Mouse (Mus musculus) kidney, postnatal 36 days (tissue): ENCODE data around the gene Ankrd27.
A peak's percentile ranks its signal among the peaks of the same experiment; 100 is the strongest.
"Not testable (repeated sequence)": the region's sequence is repeated elsewhere in the genome, so short reads cannot be mapped to it uniquely, and the experiment has no call there.

Experiments
- DNase-seq, 2 experiments: peaks; one replicate each; pipeline ENCODE4 v3.0.0; 2021 to 2022; ENCODE audit warnings: mixed read lengths in 2 of 2

Ankrd27 gene

DNA sequence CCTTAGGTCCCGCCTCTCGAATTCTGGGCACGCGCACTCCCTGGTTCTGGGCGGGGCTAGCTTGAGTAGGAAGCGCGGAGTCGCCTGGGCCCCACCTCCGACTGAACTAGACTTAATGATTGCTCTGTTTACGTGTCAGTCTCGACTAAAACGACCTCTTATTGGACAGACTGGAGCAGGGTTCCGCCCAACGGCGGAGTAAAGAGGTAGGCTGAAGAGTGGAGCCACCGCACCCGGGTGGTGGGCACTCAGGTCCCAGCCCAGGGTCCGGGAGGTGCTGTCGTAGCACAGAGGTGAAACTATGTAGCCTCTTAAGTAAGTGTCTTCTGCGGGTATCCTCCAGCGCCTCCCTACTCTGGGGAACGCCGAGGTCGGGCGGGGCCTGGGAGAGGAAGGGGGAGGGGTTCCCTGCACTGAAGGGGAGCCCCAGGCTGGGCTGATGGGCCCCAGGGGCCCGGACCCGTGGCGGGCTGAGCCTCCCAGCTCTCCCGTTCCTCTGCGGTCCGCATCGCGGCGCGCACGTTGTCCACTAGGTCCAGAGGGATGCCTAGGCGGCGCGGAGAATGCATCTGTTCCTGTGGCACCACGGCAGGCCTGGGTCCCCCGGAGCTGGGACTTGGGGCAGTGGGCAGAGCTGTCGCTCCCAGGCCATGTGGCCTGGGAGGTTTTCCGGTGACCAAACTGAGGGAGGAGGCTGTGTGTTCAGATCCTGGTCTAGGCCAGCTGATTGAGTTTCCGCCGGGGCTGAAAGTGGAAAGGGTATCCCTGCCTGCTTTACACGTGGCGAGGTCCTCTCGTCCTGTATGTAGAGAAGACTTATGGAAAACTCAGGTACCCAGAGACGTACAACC lies at the start of gene Ankrd27:
Gene Ankrd27 (plus strand): TSS at position 190 of the 851 bp plus-strand sequence.
- DNase-seq, result peak; percentile 97

DNA sequence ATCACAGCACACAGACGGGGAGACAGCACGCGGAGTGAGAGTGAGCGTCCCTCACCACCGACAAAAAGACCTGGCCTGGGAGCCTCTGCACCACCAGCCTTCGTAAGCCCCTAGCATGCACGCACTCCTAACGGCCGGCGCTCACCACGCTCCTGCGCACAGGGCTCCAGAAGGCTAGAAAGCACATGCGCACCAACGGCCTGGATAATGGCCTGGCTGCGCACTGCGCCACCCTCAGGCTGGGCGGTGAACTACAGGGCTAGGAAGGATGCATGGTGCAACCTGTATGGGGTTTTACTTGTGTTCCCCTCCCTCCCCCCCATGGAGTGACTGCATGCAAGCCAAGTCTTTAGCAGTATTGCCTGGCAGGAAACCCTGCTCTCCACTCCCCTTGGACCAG lies 48.5 kb upstream of the Ankrd27 start, which contains the start of gene Tdrd12:
Gene Tdrd12 (minus strand): TSS at position 184 of the 400 bp plus-strand sequence.
- DNase-seq, result no peak

DNA sequence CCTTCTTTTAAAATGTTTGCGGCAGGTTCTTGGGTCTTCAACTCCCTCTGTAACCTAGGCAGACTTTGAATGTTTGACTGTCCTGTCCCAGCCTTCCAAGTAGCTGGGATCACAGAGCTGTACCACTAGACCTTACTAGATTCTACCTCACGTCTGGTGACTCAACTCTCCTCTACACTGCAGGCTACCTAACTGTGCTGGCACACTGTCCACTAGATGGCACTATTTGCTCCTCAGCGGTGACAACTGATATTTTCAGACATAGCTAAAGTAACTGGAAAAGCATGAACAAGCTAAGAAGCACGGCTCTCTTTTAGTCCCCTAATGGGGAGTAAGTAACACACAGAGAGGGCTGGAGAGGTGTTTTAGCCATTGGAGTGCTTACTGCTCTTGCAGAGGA lies 40.2 kb upstream of the Ankrd27 start:
- peak; percentile 75 to 79 for DNase-seq

DNA sequence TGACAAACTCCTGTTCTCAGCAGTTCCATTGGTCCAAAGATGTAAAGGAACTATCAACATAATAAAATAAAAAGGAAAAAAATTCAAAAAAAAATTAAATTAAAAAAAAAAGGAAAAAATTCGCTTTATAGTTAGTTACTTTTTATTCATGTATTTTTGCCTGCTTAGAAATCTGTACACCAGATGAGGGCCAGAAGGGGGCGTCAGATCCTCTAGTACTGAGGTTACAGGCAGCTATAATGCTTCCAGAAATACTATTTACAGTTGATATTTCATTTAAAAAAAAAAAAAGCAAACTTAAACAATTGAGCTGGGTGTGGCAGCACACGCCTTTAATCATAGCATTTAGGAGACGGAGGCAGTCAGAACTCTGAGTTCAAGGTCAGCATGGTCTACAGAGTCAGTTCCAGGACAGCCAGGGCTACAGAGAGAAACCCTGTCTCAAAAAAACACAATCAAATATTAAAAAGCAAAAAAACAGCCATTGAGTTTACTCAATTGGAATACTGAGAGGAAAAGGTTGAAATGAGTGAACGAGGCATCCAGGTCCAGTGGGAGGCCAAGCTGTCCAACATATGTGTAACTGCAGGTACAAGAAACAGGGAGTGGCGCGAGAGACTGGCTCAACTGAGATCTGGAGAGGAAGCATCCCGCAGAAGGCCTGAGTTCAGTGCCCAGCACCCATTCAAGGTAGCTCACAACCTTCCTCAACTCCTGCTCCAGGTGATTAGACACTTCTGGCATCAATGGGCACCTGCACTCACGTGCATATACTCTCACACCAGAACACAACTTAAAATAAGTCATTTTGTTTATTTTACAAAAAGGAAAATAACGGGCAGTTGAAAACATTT lies 32.1 kb upstream of the Ankrd27 start:
- peak; percentile 56 to 81 for DNase-seq

DNA sequence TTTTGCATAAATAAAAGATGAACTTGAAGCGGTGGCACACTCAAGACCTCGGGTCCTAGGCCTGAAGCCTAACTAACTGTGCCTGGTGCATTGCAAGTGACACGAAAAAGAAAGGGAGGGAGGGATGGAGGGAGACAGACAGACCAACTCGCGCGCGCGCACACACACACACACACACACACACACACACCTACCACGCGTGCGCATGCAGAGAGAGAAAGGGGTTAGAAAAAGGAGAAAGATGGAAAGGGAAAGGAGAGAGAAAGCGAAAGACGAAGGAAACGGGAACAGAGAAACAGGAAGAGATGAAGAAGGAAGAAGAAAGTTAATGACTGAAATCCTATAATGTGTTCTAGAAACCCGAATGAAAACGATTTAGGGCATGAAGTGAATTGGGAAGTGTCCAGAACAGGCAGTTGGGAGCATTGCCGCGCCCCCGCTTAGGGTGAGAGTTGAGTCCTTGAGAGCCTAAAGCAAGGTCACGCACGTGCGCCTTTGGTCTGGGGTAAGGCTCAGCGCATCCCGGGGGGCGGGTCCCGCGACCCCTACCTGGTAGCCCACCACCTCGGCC lies 31.4 kb upstream of the Ankrd27 start:
- peak in 1 of 2 experiments; percentile 52 for DNase-seq

DNA sequence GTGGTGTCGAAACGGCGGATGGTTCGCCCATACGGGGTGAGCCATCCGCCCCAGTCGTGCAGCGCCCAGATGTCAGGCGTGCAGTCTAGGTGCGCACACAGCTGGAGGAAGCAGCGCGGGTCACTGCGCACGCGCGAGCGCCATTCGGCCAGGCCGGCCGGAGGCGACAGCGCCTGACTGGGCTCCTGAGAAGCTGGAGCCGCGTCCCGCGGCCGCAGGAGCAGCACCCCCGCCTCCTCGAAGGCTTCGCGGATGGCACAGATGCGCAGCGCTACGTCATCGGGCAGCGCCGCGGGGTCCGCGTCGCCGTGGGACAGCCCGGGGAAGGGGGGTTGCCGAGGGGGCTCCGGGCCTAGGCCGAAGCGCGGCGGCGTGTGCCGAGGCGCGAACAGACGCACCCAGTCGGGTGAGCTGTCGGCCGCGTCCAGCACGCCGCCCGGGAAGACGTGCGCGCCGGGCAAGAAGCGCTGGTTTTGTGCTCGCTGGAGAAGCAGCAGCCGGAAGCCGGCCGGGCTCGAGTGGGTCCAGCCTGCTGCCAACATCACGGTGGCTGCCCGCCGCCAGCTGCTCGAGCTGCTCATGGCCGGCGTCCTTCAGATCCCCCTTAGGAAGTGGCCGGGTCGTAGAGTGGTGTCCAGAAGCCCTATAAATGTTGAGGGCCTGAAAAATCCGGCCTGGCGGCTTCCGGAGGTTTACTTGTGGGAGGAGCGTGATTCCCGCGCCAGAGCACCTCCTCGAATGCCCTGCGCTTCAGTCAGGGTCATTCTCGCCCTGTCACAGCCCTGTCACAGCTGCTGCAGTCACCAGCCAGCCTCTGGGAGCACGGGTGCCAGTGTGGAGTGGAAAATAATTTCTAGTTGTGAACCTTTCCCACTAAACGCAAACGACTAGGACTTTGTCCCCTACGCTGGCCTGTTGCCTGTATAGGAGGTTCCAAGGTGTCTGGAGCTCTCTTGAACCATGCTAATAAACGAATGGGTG lies 30.5 kb upstream of the Ankrd27 start:
- DNase-seq, result peak; percentile 91 to 92

DNA sequence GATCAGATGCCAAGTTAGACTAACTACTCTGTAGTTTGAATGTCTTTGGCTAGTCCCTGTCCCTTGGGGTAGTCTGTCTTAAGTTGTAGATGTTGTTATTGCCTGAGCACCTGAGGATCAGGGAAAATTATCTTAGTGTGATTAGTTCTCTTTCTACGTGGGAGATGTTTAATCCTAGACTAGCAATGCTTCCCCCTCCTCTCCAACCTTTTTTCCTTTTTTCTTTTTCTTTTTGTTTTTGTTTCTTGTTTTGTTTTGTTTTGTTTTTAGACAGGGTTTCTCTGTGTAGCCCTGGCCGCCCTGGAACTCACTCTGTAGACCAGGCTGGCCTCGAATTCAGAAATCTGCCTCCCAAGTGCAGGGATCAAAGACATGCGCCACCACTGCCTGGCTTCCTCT lies 29.8 kb upstream of the Ankrd27 start, which contains the start of gene Nudt19:
Gene Nudt19 (minus strand): TSS at position 100 of the 399 bp plus-strand sequence.
- no peak for DNase-seq

DNA sequence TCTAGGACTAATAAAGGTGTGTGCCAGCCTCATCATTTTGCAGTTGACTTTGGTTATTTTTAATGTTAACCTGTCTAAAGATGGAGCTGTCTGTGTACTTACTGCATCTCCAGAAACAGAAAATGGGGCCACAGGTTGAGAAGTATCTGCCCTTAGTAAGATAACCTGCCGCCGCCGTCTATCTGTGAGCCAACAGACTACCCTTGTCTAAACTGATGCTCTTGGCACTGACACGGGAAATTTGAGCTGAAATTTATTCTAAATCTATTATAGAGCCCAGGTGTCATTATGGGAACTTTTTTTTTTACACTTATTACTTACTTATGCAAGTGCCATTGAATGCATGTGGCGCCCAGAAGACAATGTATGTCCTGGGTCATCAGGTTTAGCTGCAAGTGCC lies 29.1 kb upstream of the Ankrd27 start:
- DNase-seq, result no peak

DNA sequence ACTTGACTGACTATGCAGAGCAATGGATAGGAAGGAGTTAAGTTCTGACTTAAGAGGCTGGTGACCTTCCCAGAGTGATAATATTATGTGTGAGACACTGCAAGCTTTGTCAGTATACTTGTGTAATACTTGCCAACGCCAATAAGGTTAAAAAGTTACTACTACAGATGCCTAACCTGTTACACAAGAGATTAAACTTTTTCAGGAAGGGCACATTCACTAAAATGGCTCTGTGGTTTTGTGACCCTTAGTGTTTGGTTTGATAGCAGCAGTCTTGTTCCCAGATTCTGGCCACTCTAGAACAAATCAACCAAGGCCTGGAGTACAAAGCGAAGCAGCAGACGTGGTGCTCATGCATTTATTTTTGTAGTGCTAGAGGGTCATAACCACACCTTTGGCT lies 28.5 kb upstream of the Ankrd27 start:
- DNase-seq, result peak in 1 of 2 experiments; percentile 70

DNA sequence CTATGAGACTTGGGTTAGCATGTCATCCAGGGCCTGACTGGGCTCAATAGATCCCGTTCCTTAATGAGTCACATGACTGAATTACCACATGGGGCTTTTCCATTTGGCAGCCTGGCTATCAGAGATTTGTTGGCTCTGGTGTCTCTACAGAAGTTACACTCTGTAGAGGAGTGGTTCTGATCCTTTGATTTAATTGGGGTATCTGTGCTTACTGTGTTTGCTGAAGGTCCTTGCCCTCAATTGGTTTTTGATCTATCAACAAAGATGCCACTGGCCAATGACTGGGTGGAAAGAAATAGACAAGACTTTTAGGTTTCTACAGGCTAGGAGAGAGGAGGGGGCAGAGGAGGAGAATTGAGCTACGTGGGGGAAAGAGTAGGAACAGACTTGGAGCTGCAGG lies 27.4 kb upstream of the Ankrd27 start:
- DNase-seq, result no peak

DNA sequence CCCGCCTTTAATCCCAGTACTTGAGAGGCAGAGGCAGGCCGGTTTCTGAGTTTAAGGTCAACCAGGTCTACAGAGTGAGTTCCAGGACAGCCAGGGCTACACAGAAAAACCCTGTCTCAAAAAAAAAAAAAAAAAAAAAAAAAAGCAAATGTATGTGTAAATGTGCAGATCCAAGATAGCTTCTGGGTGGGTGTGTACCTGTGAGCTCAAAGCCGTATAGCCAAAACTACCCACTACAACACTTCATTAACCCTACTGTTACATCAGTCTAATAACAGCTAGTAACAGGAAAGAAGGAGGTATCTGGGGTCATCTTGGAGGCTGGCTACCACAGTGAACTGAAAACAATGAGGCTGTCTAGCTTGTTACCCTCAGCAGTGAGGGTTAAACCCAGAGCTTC lies 26.2 kb upstream of the Ankrd27 start:
- DNase-seq, result no peak

DNA sequence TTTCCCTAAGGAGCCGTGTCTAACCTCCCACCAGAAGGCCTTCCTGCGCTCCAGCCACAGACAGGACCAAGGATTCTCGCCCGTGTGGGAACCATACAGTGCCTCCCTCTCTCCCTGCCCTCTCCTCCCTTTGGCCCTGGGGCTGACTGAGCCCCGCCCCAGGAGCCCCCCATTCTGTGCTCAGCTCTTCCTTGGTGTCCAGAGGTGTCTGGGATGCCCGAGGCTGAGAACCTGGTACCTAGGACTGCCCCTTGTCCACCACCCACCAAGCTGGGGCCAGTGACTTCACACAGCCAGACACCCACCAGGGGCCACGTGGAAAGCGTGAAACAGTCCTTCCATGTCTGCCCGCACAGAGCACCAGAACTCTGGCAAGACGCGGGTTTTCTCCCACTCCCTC lies 23.0 kb upstream of the Ankrd27 start:
- no peak for DNase-seq

DNA sequence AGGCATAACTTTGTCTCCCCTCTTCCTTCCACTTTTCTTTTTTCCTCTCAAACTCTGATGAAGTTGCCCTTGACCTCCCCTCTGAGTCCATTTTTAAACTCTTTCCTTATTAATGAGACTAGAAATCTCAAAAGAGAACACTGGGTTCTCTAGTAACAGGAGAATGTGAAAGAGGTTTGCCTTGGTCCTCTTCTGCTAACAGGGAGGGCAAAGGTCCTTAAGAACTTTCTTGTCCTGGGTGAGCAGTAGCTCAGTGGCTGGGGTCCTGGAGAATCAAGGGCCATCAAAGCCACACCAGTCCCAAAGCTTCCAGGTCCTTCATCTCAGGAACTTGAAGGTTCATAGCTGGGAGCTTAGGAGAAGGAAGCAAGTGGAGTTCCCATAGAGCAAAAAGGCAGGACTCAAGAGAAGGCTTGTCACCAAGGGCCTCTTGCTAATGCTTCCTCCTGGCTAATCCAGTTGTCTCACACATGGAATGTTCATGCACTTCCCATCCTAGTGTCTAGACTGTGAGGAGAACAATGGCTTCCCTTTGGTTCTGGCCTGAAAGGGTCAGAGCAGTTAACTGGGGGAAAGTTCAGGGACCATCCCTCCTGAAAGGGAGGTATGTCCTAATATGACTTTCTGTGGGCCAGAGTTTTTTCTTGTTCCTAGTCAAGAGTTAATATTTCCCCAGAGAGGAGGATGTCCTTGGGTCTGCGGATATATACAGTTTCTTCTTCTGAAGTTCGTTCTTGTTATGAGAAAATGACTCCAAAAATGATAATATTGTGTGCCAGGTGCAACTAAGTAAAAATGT lies 21.8 kb upstream of the Ankrd27 start:
- peak; percentile 35 to 57 for DNase-seq

DNA sequence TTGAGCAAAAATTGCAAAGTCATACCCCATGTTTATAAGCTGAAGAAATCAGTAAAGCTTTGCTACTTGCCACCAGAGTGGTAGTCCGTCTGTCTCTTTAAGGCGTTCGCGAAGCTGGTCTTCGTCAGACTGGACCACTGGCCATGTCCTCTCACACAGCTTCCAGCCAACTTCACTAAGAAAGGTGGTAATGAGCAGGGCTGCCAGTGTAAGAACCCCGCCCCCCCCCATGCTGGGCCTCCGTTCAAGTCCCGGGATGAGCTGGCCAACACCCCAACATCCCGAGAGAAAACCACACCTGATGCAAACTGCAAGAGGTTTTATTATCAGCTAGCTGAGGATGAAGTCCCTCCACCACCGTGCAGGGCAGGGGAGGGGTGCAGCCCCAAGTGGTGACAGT lies 21.2 kb upstream of the Ankrd27 start:
- DNase-seq, result peak in 1 of 2 experiments; percentile 53

DNA sequence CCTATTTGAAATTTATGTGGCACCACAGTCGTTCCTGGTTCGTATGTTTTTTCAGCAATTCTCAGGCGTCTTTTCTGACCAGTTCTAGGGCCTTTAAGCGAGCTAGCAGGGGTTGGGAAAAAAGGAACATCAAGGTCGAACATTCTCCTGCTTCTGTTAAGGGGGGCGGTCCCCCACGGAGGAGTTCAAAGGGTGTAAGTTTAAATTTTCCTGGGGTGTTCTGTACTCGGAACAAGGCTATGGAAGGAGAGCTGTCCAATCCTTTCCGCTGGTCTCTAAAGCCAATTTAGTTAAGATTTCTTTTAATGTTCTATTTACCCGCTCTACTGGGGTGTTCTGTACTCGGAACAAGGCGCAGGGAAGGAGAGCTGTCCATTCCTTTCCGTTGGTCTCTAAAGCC lies 20.1 kb upstream of the Ankrd27 start:
- DNase-seq, result peak; percentile 42 to 45

DNA sequence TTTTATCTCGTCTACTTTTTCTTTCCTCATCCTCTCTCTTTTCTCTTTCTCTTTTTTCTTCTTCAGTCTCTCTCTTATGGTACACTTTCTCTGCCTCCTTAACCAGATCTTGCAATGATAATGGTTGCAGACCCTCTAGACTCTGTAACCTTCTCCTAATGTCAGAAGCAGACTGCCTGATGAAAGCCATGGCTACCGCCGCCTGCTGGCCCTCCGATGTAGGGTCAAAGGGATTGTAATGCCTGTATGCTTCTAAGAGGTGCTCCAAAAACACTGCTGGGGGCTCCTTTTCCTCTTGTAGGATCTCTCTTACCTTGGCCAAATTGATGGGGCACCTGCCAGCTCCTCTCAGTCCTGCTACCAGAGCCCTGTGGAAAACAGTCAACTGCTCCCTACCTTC lies 16.3 kb upstream of the Ankrd27 start:
- DNase-seq, result not testable (repeated sequence)

DNA sequence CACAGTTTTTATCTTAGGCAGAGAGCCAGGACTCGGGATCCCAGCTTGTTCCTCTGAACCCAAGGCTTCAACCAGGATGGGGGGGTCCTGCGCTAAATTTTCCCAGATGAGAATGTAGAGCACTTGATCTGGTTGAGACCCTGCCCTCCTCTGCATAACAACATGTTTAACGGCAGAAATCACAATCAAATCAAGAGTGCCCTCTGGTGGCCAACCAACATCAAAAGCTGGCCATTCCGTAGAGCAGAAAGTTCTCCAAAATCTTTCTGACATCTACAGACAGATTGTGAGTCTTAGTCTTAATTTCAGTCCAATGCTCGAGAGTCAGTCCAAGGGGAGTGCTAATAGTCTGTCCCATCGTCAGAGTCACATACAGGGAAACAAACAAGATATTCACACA lies 15.2 kb upstream of the Ankrd27 start:
- peak in 1 of 2 experiments; percentile 24 for DNase-seq

DNA sequence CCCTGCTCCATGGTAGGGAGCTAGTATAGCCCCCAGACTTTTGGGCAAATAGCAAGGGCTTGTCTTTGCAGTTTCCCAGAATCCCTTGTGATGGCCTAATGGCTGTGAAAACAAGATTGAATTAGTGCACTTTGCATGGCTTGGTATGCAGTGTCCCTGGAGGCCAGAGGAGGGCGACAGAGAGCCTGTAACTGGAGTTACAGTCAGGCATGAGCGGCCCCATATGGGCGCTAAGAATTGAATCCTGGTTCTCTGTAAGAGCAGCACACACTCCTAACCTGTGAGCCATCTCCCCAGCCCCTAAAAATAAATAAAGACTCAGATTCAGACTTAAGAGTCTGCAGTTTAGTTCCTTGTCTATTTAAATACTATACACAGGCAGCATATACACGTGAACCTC lies 6.2 kb upstream of the Ankrd27 start:
- DNase-seq, result peak; percentile 41 to 82

DNA sequence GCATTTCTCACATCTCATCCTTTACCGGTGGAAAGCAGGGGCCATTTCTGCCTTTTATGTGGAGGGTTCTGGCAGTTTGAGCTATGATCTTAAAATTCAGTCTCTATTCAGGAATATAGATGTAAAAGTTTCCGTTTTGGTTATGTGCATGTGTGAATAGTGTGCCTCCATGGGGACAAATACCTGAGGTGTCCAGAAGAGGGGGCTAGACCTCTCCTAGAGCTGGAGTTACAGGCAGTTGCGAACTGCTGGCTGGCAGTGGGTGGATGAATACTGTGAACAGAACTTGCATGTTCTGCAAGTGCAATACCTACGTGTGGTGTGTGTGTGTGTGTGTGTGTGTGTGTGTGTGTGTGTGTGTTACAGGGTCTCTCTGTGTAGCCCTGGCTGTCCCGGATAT lies 3.3 kb upstream of the Ankrd27 start:
- no peak for DNase-seq

DNA sequence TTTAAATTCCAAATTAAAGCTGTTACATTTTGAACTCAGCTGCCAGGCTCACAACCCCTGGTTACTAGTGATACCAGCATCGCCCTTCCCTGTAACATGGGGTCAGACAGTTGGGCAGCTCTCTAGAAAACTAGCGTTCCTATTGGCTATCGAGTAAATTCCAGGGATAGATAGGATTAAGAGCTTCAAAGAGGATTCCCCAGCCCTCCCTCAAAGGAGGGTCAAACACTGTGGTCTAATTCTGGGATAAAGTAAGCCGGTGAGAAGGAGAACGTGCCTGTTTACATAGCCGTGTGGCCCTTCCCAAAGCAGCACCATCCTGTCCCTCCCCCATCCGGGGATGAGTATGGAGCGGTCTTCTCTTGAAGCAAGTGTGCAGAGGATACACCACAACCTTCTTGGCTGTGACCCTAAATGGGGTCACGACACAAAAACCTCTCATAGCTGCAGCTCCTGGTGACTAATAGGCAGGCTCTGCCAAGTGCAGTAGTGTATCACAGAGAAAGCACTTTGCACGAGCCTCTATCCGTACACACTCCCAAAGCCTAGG lies 2.5 kb upstream of the Ankrd27 start:
- no peak for DNase-seq
